Mouse (Mus musculus) heart, adult 18-20 months (tissue): ENCODE results near the gene Pfpl. TPM values are rescaled to one million over a fixed set of nuclear protein-coding genes. Genes with fewer than 3 reads are reported as not detected.
A peak's percentile ranks its signal among the peaks of the same experiment; 100 is the strongest.

Experiments
- DNase-seq, 2 experiments: peaks; one replicate each; pipeline ENCODE4 v3.0.0; 2021 to 2022; ENCODE audit warnings: mixed read lengths in 1 of 2
- total RNA-seq, 2 experiments: library from RNA; stranded (reverse); gene quantifications; 2 replicates each; pipeline ENCODE4 v1.2.3; 2021

Gene Pfpl
- total RNA-seq, 2 experiments from 2014 or later = not detected

DNA sequence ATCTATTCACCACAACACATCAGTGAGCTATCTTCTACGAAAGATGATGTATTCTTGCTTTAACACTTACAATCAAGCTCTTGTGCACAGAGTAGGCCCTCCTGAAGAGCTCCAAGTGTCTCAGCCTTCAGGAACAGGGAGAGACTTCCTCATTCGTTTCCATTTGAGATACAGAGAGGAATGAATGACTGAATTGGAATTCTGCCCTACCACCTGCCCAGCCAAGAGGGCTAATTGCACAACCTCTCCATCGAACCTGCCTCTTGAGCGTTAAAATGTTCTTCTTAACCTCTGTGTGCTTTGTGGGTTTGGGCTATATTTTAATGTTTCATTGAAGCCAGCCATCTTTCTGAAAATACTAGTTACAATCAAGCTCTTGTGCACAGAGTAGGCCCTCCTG is 37.0 kb downstream of the Pfpl start:
- peak in 1 of 2 experiments; percentile 34 for DNase-seq

DNA sequence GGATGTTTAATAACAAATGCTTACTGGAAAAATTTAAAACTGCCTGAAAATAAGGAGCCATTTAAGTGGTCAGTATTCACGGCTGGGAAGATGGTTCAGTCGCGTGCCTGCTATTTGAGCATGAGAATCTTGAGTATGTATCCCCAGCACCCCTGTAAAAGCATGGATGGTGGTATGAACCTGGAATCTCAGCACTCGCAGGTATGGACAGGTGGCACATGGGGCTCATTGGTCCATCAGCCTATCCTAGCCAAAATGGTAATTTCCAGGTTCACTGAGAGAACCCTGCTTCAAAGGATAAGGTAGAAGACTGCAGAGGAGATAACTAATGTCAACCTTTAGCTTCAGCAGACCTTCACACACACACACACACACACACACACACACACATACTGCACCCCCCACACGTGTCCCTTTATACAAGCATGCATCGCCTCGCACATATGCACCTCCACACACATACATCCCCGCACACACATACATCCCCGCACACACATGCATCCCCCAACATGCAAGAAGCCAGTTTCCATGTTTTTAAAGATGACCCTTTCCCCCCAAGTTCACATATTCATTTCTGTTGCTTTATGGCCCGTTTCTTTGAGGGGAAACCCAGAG is 37.9 kb downstream of the Pfpl start:
- DNase-seq = no peak

DNA sequence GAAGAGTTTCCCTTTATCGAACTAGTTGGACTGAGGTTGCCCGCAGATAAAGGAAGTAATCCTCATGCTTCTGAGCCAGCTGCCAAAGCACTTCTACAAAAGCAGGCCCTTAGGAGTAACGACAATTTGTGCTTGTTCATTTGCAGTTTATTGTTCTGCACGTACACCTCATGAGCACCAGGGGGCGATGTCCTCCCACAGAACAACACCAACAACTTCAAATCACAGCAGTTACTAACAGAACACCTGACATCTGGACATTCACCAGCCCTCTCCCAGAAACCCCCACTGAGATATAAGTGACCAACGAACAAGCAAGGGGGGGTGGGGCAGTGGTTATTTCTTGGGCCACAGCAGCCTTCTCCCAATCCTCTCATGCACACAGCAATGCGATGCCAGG is 38.5 kb downstream of the Pfpl start:
- DNase-seq = peak; percentile 77 to 78

DNA sequence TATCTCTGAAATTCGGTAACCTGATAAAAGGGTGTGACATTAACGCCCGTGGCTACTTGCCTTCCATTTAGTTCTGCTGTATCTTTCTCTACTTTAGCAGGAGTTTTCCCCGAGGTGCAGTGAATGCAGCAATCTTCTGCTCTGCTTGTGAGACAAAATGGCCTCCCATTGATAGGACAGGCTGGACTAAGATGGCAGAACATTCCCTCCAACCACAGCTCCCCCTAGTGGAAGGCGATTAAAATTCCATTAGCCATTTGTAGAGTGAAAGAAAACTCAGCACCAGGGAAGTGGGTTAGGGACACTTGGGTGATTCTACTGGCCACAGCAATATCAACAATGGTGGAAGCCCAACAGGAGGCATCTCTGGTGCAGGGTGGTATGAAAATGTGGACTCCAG is 39.7 kb downstream of the Pfpl start:
- DNase-seq = peak in 1 of 2 experiments; percentile 60

DNA sequence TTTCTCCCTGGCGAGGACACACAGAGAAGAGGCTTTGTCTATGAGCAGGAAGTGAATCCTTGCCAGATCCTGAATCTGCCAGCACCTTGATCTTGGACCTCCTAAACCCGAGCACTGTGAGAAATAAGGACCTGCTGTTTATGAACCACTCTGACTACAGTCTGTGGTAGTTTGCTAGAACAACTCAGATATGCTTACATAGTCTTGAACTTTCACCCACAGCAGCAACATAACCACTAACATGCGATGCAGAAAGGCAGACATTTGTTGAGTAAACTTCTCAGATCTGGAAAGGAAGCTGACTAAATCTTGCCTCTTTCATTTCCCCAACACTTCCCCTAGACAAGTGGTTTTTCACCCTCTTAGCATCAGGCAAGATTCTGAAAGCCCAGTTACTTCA is 44.2 kb downstream of the Pfpl start:
- DNase-seq = no peak

DNA sequence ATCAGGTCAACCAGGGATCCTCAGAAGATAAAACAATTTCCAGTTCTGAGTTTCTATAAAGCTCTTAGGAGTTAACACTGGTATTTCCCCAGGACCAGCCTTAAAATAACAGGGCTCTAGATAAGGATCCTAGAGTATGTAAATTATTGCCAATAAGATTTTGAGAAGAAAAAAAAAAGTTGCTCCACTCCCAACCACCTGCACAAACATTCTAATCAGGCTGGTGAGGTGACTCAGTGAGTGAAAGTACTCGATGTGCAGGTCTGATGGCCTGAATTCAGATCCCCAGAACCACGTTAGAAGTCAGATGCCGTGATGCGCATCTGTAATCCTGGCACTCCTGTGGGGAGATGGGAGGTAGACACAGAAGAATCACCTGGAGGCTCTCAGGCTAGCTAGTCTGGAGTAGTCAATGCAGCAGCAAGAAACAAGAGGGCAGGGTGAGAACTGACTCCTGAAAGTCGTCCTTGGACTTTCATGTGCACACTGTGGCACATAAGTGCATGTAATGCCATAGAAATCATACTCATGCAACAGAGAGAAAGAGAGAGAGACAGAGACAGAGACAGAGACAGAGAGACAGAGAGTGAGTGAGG is 44.8 kb downstream of the Pfpl start:
- DNase-seq = no peak

DNA sequence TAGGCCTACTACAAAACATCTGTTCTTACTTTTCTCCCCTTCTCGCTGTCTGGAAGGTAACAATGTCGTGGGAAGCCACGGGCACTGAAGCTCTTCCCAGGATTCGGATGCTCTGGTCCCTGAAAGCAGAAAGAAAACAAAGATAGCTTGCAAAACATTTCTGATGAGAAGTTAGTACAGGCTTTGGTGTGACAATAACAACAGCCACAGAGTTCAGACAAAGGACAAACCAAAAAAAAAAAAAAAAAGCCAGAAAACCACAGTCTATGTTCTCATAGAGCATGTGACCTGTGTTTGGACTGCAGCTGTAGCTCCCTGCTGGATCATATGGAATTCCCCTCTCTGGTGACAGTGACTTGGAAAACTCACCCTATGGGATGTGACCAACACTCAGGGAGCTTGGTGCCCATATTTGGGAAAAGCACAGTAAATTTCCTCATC is 45.5 kb downstream of the Pfpl start:
- DNase-seq = no peak

DNA sequence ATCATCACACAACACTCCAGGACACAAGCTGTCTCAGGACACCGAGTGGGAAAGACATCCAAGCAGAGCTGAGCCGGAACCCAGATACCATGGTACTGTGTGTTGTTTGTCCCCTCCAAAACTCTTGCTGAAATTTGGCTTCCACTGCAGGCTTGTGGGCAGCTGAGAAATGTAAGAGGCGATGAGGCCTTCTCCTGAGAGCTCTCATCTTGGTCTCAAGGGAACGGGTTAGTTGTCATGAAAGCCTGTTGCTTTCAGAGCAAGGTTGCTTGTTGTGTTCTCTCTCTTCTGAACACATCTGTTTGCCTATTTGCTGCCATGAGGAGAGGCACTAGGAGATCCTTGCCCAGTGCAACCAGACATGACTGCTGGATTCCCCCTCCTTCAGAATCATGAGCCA is 46.2 kb downstream of the Pfpl start:
- DNase-seq = no peak

DNA sequence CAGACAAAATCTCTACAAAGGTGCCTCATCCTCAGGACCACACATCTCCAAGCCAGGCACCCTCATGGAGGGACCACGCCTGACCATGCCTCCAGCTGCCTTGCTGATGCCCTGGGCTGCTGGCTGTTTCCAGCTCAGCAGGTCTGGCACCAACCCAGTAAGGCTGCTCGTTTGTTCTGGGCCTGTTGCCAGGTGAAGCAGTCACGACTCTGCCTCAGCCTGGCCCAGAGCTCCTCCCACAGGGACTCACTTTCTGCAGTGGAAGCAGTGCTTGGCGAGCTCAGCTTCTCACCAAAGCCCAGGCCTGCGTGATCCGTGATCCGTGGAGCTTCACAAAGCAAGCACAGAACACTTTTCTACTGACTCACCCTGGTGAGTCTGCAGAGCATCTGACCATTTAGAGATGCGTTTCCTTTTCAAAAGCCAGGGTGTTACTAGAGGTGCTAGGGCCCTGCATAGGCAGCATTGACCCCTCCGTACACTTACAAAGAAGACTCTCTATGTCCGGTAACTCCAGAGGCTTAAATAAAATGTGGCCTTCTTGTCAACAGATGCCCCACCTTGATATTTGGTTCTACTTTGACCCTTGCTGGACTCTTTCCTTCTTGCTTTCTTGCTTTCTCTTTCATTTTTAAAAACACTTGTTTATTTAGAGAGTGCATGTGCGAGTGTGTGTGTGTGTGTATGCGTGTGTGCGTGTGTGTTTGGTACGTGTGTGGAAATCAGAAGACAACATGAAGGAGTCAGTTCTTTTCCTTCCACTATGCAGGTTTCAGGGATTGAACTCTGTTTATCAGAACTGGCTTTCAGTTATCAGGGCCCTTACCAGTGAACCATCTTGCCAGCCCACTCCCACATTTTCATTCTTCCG is 47.9 kb downstream of the Pfpl start:
- DNase-seq = peak; percentile 93 to 94

DNA sequence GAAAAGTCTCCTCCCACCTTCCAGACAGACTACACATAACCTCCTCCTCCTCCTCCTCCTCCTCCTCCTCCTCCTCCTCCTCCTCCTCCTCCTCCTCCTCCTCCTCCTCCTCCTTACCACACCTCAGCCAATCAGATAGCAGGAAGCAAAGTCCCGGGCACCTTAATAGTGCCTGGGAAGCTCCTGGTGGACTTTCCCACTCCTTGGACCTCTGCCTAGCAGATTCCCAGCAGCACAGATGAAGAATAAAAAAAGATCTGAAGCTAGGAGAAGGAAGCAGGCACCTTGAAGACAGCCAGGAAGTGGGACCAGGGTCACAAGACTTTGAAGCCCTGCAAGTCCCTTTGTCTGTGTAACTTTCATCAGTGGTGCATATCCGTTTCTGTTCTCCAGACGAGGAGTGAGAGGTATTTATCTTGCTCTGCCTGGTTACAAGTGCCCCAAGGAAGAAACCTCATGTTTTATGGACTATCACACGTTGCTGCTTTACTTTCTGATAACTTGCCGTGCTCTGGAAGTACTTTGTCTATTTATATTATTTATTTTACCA is 49.1 kb downstream of the Pfpl start:
- no peak for DNase-seq

DNA sequence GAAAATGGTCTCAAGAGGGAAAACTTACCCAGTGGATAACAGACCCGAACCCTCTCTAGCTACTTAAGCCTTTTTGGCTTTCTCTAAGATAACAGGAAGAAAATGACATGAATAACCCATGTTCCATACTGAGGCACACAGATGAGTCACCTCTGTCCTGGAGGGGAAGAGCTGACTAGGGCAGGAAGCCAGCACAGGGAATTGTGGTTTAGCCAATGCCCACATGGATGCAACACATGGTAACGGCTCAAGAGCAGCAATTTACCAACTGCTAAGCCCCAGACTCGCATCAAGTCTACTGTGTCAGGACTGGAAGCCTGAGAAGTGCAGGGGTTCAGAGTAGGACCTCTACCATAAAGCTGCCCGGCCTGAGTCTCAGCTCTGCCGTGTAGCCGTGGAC is 50.7 kb downstream of the Pfpl start:
- DNase-seq = no peak

Other genes with a start within 250 kb of the Pfpl start
- not detected for gene Olfr1431, start 227.3 kb upstream of the Pfpl start, total RNA-seq
- not detected for gene Olfr1432, start 195.3 kb upstream of the Pfpl start, total RNA-seq
- gene Olfr262, start 186.2 kb upstream of the Pfpl start, total RNA-seq = not detected
- not detected for gene Olfr235, start 166.9 kb upstream of the Pfpl start, total RNA-seq
- gene Olfr1434, start 148.1 kb upstream of the Pfpl start, total RNA-seq = not detected
- gene Olfr1436, start 128.8 kb upstream of the Pfpl start, total RNA-seq = not detected
- not detected for gene Olfr1437, start 102.8 kb upstream of the Pfpl start, total RNA-seq
- gene Olfr1438-ps1, start 92.0 kb upstream of the Pfpl start, total RNA-seq = not detected
- gene Olfr1440, start 40.6 kb upstream of the Pfpl start, total RNA-seq = not detected
- gene Olfr1441, start 10.5 kb upstream of the Pfpl start, total RNA-seq = not detected
- gene Mpeg1, start 32.9 kb downstream of the Pfpl start, total RNA-seq = 1 to 10 TPM; 7.6 to 9.6 TPM
- 1 to 10 TPM; 4.8 to 6.1 TPM for gene Dtx4, start 73.5 kb downstream of the Pfpl start, total RNA-seq
- 1 to 10 TPM; 4.9 to 5.6 TPM for gene Fam111a, start 117.8 kb downstream of the Pfpl start, total RNA-seq
- not detected for gene Gm4952, start 172.1 kb downstream of the Pfpl start, total RNA-seq
- not detected for gene Glyat, start 205.4 kb downstream of the Pfpl start, total RNA-seq
- not detected for gene Olfr1442, start 242.5 kb downstream of the Pfpl start, total RNA-seq